Mouse (Mus musculus) heart, postnatal 0 days (tissue): ENCODE measurements around the gene Dclre1a. TPM values are rescaled to one million over a fixed set of nuclear protein-coding genes. Genes with fewer than 3 reads are reported as not detected.
A peak's percentile ranks its signal among the peaks of the same experiment; 100 is the strongest.

Source experiments
- ATAC-seq: fragments of 200-750 bp; cut with Nextera tagmentation; 2 replicates; pipeline ENCODE4 v1.8.0; 2017; ENCODE audit warnings: low read depth, moderate number of reproducible peaks, moderate library complexity; ENCODE audit not compliant: insufficient read depth
- DNase-seq: peaks from one replicate; pipeline ENCODE4 v3.0.0-alpha.2; 2016; ENCODE audit warnings: low spot score
- H3K27ac ChIP-seq: fragments of 300-500 bp; sonication (generic); 2 replicates; pipeline ENCODE4 v1.5.1; 2014; ENCODE audit warnings: low read depth, mild to moderate bottlenecking
- H3K27me3 ChIP-seq: fragments of 300-500 bp; sonication (generic); 2 replicates; pipeline ENCODE4 v1.6.1; 2014; ENCODE audit warnings: low read length, mixed read lengths; ENCODE audit not compliant: control insufficient read depth, insufficient read depth
- H3K36me3 ChIP-seq: fragments of 300-500 bp; sonication (generic); replicated peaks from 2 replicates; pipeline ENCODE4 v1.6.1; 2014; ENCODE audit warnings: low read length, mixed read lengths; ENCODE audit not compliant: control insufficient read depth, insufficient read depth
- H3K4me1 ChIP-seq: fragments of 300-500 bp; sonication (generic); 2 replicates; pipeline ENCODE4 v1.6.1; 2014; ENCODE audit warnings: antibody characterized with exemption; ENCODE audit not compliant: control insufficient read depth, insufficient read depth
- H3K4me2 ChIP-seq: fragments of 300-500 bp; sonication (generic); 2 replicates; pipeline ENCODE4 v1.6.1; 2014; ENCODE audit warnings: low read depth, mild to moderate bottlenecking, low read length, moderate library complexity
- H3K4me3 ChIP-seq: fragments of 300-500 bp; sonication (generic); 2 replicates; pipeline ENCODE4 v1.5.1; 2014; ENCODE audit warnings: low read depth, low read length
- H3K9ac ChIP-seq: fragments of 300-500 bp; sonication (generic); replicated peaks from 2 replicates; pipeline ENCODE4 v1.6.1; 2014; ENCODE audit warnings: low read depth, low read length, mixed read lengths
- H3K9me3 ChIP-seq: fragments of 300-500 bp; sonication (generic); replicated peaks from 2 replicates; pipeline ENCODE4 v1.6.1; 2016; ENCODE audit warnings: low read length; ENCODE audit not compliant: control insufficient read depth
- CTCF ChIP-seq: IDR thresholded peaks from 2 replicates; pipeline ENCODE4 v1.5.1; 2016; ENCODE audit warnings: antibody characterized with exemption, control low read depth, low read depth
- EP300 ChIP-seq: IDR thresholded peaks from 2 replicates; pipeline ENCODE4 v1.6.1; 2016; ENCODE audit warnings: antibody characterized with exemption, low read depth
- WGBS: fragments of 180-500 bp; shearing (Covaris S2); extraction: QIAGEN DNeasy Blood & Tissue Kit; methylation state at CpG from one replicate; pipeline ENCODE4 v1.1.7; 2014; 5-methylcytosine and 5-hydroxymethylcytosine counted together
- polyA plus RNA-seq: library from polyadenylated mRNA; unstranded; fragments of >200 nt; fragmentation: Nextera tagmentation; extraction: Ambion mirVana; gene quantifications from 2 replicates; pipeline ENCODE4 v1.2.1, GENCODE M21; 2015
- total RNA-seq: library from RNA; depleted of rRNA; stranded (reverse); fragments of >200 nt; gene quantifications from 2 replicates; pipeline ENCODE4 v1.2.3, GENCODE M21; 2014; ENCODE audit warnings: low replicate concordance

The Dclre1a gene
- total and polyA plus RNA-seq, 2 experiments from 2014 or later, result 6.9 to 11.3 TPM

- no peak overlapping the region for H3K27ac ChIP-seq
- peaks cover 33% of the 10 kb centered on the region for H3K36me3 ChIP-seq
- ATAC-seq (no peak), DNase-seq (no peak)
- H3K4me1 ChIP-seq, result peaks cover 7% of the 10 kb centered on the region
- 90% methylated on average over 6 of the region's 6 CpGs for WGBS
- no peak overlapping the region for H3K9ac ChIP-seq
- no peaks in the 10 kb centered on the region for H3K9me3 ChIP-seq
- no peaks in the 10 kb centered on the region for H3K27me3 ChIP-seq
- TF ChIP-seq CTCF (no peak), EP300 (no peak)
- no peak overlapping the region for H3K4me2 ChIP-seq
- no peak overlapping the region for H3K4me3 ChIP-seq
Observed at GRCm38 (mm10) chr19:56573184-56573583, 25.2 kb upstream of the Dclre1a start.

- WGBS, result 87% methylated on average over 5 of the region's 5 CpGs
- TF ChIP-seq EP300 (no peak), CTCF (no peak)
- H3K9ac ChIP-seq, result no peak overlapping the region
- peaks cover 22% of the 10 kb centered on the region; the same call in 1 of the 2 replicates for H3K36me3 ChIP-seq
- no peak overlapping the region for H3K27ac ChIP-seq
- H3K4me3 ChIP-seq, result no peak overlapping the region
- no peak overlapping the region for H3K4me2 ChIP-seq
- peaks cover 7% of the 10 kb centered on the region for H3K4me1 ChIP-seq
- ATAC-seq (no peak), DNase-seq (no peak)
- no peaks in the 10 kb centered on the region for H3K9me3 ChIP-seq
- no peaks in the 10 kb centered on the region for H3K27me3 ChIP-seq
Observed at GRCm38 (mm10) chr19:56571913-56572312, 23.9 kb upstream of the Dclre1a start.

- ATAC-seq (no peak), DNase-seq (no peak)
- no peak overlapping the region for H3K27ac ChIP-seq
- WGBS, result 76% methylated on average over 2 of the region's 2 CpGs
- no peaks in the 10 kb centered on the region for H3K27me3 ChIP-seq
- no peak overlapping the region for H3K9ac ChIP-seq
- TF ChIP-seq CTCF, result no peak
- TF ChIP-seq EP300, result no peak
- no peak overlapping the region for H3K4me2 ChIP-seq
- H3K4me1 ChIP-seq, result peaks cover 7% of the 10 kb centered on the region
- no peaks in the 10 kb centered on the region for H3K9me3 ChIP-seq
- peaks cover 21% of the 10 kb centered on the region; the same call in 1 of the 2 replicates for H3K36me3 ChIP-seq
- H3K4me3 ChIP-seq, result no peak overlapping the region
Observed at GRCm38 (mm10) chr19:56571234-56571633, 23.2 kb upstream of the Dclre1a start.

- Histone ChIP-seq H3K4me3 (no peak overlapping the region), H3K27me3 (no peaks in the 10 kb centered on the region), H3K4me2 (no peak overlapping the region), H3K27ac (no peak overlapping the region), H3K36me3 (peaks cover 17% of the 10 kb centered on the region; the same call in 1 of the 2 replicates), H3K4me1 (peaks cover 7% of the 10 kb centered on the region), H3K9ac (no peak overlapping the region), H3K9me3 (no peaks in the 10 kb centered on the region)
- 44% methylated on average over 8 of the region's 8 CpGs for WGBS
- no peak; the same call in 1 of the 2 replicates for ATAC-seq
- TF ChIP-seq CTCF (no peak), EP300 (no peak)
- DNase-seq, result no peak
Observed at GRCm38 (mm10) chr19:56570781-56571180, 22.8 kb upstream of the Dclre1a start.

- Histone ChIP-seq H3K4me2 (no peak overlapping the region), H3K27ac (no peak overlapping the region), H3K36me3 (peaks cover 9% of the 10 kb centered on the region; the same call in 1 of the 2 replicates), H3K9ac (no peak overlapping the region), H3K4me3 (no peak overlapping the region), H3K9me3 (no peaks in the 10 kb centered on the region), H3K4me1 (peaks cover 7% of the 10 kb centered on the region), H3K27me3 (no peaks in the 10 kb centered on the region)
- ATAC-seq (no peak), DNase-seq (no peak)
- 73% methylated on average over 6 of the region's 6 CpGs for WGBS
- TF ChIP-seq CTCF, result no peak
- TF ChIP-seq EP300, result no peak
Observed at GRCm38 (mm10) chr19:56566940-56567339, 18.9 kb upstream of the Dclre1a start.

GRCm38 (mm10) chr19:56566041-56566440, 18.0 kb upstream of the Dclre1a start:
- Histone ChIP-seq H3K36me3 (peaks cover 7% of the 10 kb centered on the region; the same call in 1 of the 2 replicates), H3K27me3 (no peaks in the 10 kb centered on the region), H3K4me2 (no peak overlapping the region), H3K27ac (no peak overlapping the region), H3K4me3 (no peak overlapping the region), H3K9ac (no peak overlapping the region), H3K4me1 (peaks cover 7% of the 10 kb centered on the region), H3K9me3 (no peaks in the 10 kb centered on the region)
- TF ChIP-seq CTCF, result peak; percentile 88
- no peak for TF ChIP-seq EP300
- DNase-seq, result peak; percentile 80
- 67% methylated on average over 4 of the region's 4 CpGs for WGBS
- ATAC-seq, result peak; percentile 81
